Mouse (Mus musculus) lung, embryonic 16.5 days (tissue): Measurements from ENCODE around the gene Pdss2. TPM values are rescaled to one million over a fixed set of nuclear protein-coding genes. Genes with fewer than 3 reads are reported as not detected.

Experiments used
- ATAC-seq: fragments of 200-750 bp; cut with Nextera tagmentation; 2 replicates; pipeline ENCODE4 v1.8.0; 2017; ENCODE audit warnings: low read depth, mild to moderate bottlenecking, moderate library complexity
- H3K27ac ChIP-seq: fragments of 300-500 bp; sonication (generic); 2 replicates; pipeline ENCODE4 v1.5.1; 2014; ENCODE audit warnings: mild to moderate bottlenecking, control low read depth, low read length
- H3K27me3 ChIP-seq: fragments of 300-500 bp; sonication (generic); 2 replicates; pipeline ENCODE4 v1.6.1; 2014; ENCODE audit warnings: low read depth, low read length, mixed read lengths; ENCODE audit not compliant: control insufficient read depth, insufficient read depth
- H3K36me3 ChIP-seq: fragments of 300-500 bp; sonication (generic); 2 replicates; pipeline ENCODE4 v1.6.1; 2014; ENCODE audit warnings: low read length; ENCODE audit not compliant: control insufficient read depth, insufficient read depth
- H3K4me1 ChIP-seq: fragments of 300-500 bp; sonication (generic); replicated peaks from 2 replicates; pipeline ENCODE4 v1.6.1; 2014; ENCODE audit warnings: low read length, mixed read lengths; ENCODE audit not compliant: control insufficient read depth, insufficient read depth
- H3K4me2 ChIP-seq: fragments of 300-500 bp; sonication (generic); 2 replicates; pipeline ENCODE4 v1.6.1; 2014; ENCODE audit warnings: low read depth, low read length, control low read depth
- H3K4me3 ChIP-seq: fragments of 300-500 bp; sonication (generic); 2 replicates; pipeline ENCODE4 v1.5.1; 2014; ENCODE audit warnings: mild to moderate bottlenecking, low read length, control low read depth
- H3K9ac ChIP-seq: fragments of 300-500 bp; sonication (generic); 2 replicates; pipeline ENCODE4 v1.6.1; 2014; ENCODE audit warnings: low read length, control low read depth
- H3K9me3 ChIP-seq: fragments of 300-500 bp; sonication (generic); 2 replicates; pipeline ENCODE4 v1.6.1; 2016; ENCODE audit warnings: low read length; ENCODE audit not compliant: control insufficient read depth
- WGBS: fragments of 180-500 bp; shearing (Covaris S2); extraction: QIAGEN DNeasy Blood & Tissue Kit; methylation state at CpG from one replicate; pipeline ENCODE4 v1.1.7; 2014; 5-methylcytosine and 5-hydroxymethylcytosine counted together
- polyA plus RNA-seq: library from polyadenylated mRNA; unstranded; fragments of >200 nt; fragmentation: Nextera tagmentation; extraction: Ambion mirVana; gene quantifications from 2 replicates; pipeline ENCODE4 v1.2.1, GENCODE M21; 2015

The Pdss2 gene
- polyA plus RNA-seq, 1 experiment from 2014 or later = 10.0 TPM

DNA sequence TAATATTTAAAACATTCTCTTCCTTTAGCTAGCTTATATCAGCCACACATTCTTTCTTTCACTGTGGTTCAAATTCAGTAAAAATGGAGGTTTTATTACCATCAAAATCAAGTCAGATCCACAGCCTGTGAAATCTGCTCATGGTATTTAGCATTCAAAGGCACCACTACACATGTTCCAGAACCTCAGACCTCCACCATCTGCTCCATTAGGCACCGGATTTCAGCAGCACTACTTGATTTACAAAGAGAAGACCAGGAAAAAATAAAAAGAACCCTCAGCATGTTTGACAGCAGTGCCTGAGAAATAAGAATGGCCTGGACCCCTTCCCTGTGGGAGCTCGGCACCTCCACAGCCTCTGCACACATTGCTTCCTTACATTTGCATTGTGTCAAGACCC lies 128.4 kb downstream of the Pdss2 start:
- H3K9me3 ChIP-seq = no peaks in the 10 kb centered on the region
- no peak overlapping the region for H3K4me3 ChIP-seq
- H3K4me1 ChIP-seq = no peaks in the 10 kb centered on the region
- no peak for ATAC-seq
- no peaks in the 10 kb centered on the region for H3K36me3 ChIP-seq
- 72% methylated on average over 2 of the region's 2 CpGs for WGBS
- H3K4me2 ChIP-seq = no peak overlapping the region
- no peak overlapping the region for H3K27ac ChIP-seq
- no peak overlapping the region for H3K9ac ChIP-seq
- no peaks in the 10 kb centered on the region for H3K27me3 ChIP-seq

DNA sequence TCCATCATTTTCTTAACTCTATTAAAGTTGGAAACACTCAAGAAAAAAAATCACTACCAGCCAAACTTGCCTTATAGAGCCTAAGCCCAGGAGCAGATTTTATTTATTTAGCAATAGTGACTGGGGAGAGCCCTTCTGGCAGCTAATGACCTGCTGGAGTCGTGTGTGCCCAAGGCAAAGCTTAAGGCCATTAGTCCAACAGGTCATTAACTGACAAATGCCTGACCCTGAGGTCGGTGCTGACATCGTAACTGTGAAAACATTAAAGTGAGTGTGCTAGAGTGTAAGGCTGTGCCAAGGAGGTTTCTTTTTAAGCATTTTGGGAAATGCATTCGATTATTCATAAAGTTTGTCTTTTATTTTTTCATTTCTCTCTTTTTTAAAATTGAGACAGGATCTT lies 136.6 kb downstream of the Pdss2 start:
- WGBS = 38% methylated on average over 4 of the region's 4 CpGs
- H3K4me2 ChIP-seq = no peak overlapping the region
- no peaks in the 10 kb centered on the region for H3K36me3 ChIP-seq

DNA sequence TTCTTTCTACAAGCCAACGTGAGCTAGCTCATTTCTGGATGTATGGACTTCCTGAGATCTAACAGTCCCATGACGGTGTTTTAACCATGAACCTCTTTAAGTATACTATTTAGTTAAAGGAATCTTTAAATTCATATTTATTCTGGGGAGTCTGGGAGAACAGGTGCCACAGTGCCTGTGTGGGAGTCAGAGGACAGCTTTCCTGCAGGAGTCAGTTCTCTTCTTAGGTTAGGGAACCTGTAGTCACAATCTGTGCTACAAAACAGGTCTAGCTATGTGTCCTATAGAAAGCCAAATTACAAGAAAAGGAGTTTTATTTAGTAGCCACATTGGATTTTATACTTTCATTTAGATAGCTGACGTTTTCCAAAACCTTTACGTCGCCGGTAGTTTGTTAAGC lies 141.7 kb downstream of the Pdss2 start:
- H3K4me3 ChIP-seq = no peak overlapping the region
- no peaks in the 10 kb centered on the region for H3K9me3 ChIP-seq
- H3K27me3 ChIP-seq = no peaks in the 10 kb centered on the region
- no peak for ATAC-seq
- no peak overlapping the region for H3K9ac ChIP-seq
- H3K4me2 ChIP-seq = no peak overlapping the region
- WGBS = 92% methylated on average over 6 of the region's 6 CpGs
- H3K4me1 ChIP-seq = no peaks in the 10 kb centered on the region
- no peak overlapping the region for H3K27ac ChIP-seq
- H3K36me3 ChIP-seq = no peaks in the 10 kb centered on the region

More for the DNA sequence above, 136.6 kb downstream of the Pdss2 start:
- Histone ChIP-seq H3K4me3 (no peak overlapping the region), H3K27ac (no peak overlapping the region), H3K27me3 (no peaks in the 10 kb centered on the region), H3K9ac (no peak overlapping the region), H3K9me3 (no peaks in the 10 kb centered on the region), H3K4me1 (no peaks in the 10 kb centered on the region)
- ATAC-seq = no peak

DNA sequence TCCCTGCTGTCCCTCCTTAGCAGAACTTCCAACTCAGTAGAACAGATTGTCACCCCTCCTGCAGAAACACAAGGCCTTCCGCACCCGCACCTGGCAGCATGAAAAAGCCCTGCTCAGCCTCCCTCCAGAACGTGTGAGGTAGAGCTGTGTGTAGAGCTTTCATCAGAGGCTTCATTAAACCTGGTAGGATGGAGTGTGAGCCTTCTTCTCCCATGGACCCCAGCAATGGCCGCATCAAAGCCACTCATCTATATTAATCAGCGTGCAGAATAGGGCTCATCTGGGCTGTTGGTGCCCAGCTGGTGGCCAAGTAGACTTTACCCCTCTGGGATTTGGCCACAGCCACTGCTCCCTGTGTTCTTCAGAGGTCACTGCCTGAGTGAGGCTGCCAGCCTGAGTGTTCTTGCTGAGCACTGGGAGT lies 142.2 kb downstream of the Pdss2 start:
- no peak for ATAC-seq
- Histone ChIP-seq H3K4me1 (no peaks in the 10 kb centered on the region), H3K4me3 (no peak overlapping the region), H3K9me3 (no peaks in the 10 kb centered on the region), H3K4me2 (no peak overlapping the region), H3K27me3 (no peaks in the 10 kb centered on the region), H3K36me3 (no peaks in the 10 kb centered on the region), H3K27ac (no peak overlapping the region), H3K9ac (no peak overlapping the region)
- 87% methylated on average over 5 of the region's 5 CpGs for WGBS

DNA sequence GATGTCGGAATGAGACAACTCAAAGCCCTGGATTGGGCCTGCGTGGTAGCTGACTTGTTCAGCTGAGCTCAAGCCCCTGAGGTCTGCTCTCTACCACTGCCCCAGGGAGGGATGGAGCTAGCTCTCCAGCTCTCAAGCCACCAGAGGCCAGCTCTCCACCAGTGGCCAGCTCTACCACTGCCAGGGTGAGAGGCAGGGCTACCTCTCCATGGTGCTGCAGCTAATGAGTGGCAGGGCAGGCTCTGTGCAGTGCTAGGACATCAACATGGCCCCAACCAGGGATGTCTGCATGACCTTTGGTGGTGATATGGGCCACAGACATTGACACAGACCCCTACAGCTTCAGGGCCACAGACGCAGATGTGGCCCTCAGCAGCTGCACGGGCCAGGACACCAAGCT lies 144.6 kb downstream of the Pdss2 start:
- no peaks in the 10 kb centered on the region for H3K36me3 ChIP-seq
- H3K9me3 ChIP-seq = no peaks in the 10 kb centered on the region
- H3K4me1 ChIP-seq = no peaks in the 10 kb centered on the region
- no peaks in the 10 kb centered on the region for H3K27me3 ChIP-seq
- H3K4me3 ChIP-seq = no peak overlapping the region
- WGBS = 89% methylated on average over 4 of the region's 4 CpGs
- H3K9ac ChIP-seq = no peak overlapping the region
- no peak overlapping the region for H3K27ac ChIP-seq
- H3K4me2 ChIP-seq = no peak overlapping the region
- no peak for ATAC-seq

DNA sequence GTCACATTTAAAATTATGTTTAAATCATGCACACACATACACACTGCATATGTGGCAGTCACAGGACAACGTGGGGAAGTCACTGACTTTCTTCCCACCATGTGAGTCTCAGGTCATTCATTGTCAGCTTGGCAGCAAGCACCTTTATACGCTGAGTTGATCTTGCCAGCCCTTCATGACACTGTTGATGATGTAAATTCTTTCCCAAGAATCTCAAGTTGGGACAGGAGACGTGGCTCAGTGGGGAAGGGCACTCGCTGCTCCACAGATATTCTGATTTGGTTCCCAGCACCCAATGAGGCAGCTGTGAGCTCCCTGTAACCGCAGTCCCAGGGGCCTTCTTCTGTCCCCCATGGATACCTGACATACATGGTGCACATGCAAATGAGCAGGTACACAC lies 147.3 kb downstream of the Pdss2 start:
- Histone ChIP-seq H3K4me1 (0 out of 2 replicates have a peak, but pooled peaks cover 2% of the 10 kb centered on the region), H3K4me3 (no peak overlapping the region), H3K36me3 (no peaks in the 10 kb centered on the region), H3K27ac (no peak overlapping the region), H3K9ac (no peak overlapping the region), H3K9me3 (no peaks in the 10 kb centered on the region), H3K4me2 (no peak overlapping the region), H3K27me3 (no peaks in the 10 kb centered on the region)
- no peak for ATAC-seq
- WGBS = 88% methylated on average over 5 of the region's 5 CpGs

DNA sequence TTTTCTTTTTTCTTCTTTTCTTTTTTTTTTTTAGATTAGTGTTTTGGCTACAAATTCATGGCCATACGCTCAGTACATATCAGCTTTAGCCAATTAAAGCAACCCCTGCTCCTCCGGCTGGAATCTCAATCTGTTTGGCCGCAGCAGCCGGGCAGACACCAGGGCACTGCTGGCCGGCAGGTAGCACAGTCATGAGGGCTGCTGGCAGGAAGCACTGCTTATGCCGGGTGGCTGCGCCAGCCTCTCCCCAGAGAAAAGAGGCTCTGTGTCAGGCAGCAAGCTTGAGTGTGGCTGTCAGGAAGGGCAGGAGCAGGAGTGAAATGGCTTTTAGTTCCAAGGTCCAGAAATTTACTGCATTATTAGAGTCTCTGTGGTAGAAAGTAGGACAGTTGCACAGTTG lies 151.0 kb downstream of the Pdss2 start:
- 67% methylated on average over 7 of the region's 7 CpGs for WGBS
- H3K4me1 ChIP-seq = 0 out of 2 replicates have a peak, but pooled peaks cover 2% of the 10 kb centered on the region
- no peak overlapping the region for H3K4me3 ChIP-seq
- H3K4me2 ChIP-seq = no peak overlapping the region
- no peak overlapping the region for H3K27ac ChIP-seq
- ATAC-seq = no peak
- H3K27me3 ChIP-seq = no peaks in the 10 kb centered on the region
- no peaks in the 10 kb centered on the region for H3K36me3 ChIP-seq
- no peak overlapping the region for H3K9ac ChIP-seq
- H3K9me3 ChIP-seq = no peaks in the 10 kb centered on the region

DNA sequence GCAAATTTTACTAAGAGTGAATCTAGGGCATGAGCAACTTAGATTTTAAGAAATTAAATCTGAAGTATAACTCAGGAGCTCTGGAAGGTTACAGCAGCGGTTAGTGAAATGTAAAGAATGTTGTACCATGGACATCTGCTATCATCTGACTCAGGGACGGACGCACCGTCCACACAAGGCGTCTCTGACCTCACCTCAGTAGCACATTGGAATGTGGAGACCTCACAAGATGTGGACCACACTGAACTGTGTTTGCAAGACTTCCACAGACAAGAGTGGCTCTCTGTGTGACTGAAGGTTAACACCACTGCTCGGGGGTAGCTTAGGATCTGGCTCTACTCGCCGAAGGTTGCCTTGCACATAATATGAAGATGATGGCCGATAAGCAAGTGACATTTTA lies 151.7 kb downstream of the Pdss2 start:
- WGBS = 76% methylated on average over 9 of the region's 9 CpGs
- 0 out of 2 replicates have a peak, but pooled peaks cover 2% of the 10 kb centered on the region for H3K4me1 ChIP-seq
- H3K36me3 ChIP-seq = no peaks in the 10 kb centered on the region
- no peak overlapping the region for H3K4me2 ChIP-seq
- no peak overlapping the region for H3K9ac ChIP-seq
- no peak overlapping the region for H3K27ac ChIP-seq
- no peaks in the 10 kb centered on the region for H3K9me3 ChIP-seq
- ATAC-seq = no peak
- H3K27me3 ChIP-seq = no peaks in the 10 kb centered on the region
- H3K4me3 ChIP-seq = no peak overlapping the region

DNA sequence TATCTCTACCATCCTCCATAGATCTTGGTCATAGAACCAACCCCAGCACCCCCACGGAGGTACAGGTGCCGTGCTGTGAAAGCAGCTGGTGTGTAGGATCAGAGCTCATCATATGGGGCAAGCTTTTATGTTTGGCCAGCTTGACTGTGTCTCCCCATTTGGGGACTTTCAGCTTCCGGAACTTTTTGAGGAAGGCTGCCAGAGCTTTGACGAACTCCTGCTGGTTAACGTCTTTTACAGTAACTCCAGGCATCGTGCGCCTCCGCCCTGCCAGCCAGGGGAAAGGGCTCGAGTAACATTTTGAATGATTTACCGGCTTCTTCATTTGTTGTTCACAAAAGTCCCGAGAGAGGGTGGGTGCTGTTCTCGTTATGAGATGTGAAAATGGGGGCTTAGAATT lies 152.4 kb downstream of the Pdss2 start:
- H3K27me3 ChIP-seq = no peaks in the 10 kb centered on the region
- H3K4me1 ChIP-seq = 0 out of 2 replicates have a peak, but pooled peaks cover 2% of the 10 kb centered on the region
- ATAC-seq = no peak
- H3K4me2 ChIP-seq = no peak overlapping the region
- H3K4me3 ChIP-seq = no peak overlapping the region
- H3K36me3 ChIP-seq = no peaks in the 10 kb centered on the region
- no peak overlapping the region for H3K9ac ChIP-seq
- 69% methylated on average over 12 of the region's 12 CpGs for WGBS
- no peak overlapping the region for H3K27ac ChIP-seq
- H3K9me3 ChIP-seq = no peaks in the 10 kb centered on the region

DNA sequence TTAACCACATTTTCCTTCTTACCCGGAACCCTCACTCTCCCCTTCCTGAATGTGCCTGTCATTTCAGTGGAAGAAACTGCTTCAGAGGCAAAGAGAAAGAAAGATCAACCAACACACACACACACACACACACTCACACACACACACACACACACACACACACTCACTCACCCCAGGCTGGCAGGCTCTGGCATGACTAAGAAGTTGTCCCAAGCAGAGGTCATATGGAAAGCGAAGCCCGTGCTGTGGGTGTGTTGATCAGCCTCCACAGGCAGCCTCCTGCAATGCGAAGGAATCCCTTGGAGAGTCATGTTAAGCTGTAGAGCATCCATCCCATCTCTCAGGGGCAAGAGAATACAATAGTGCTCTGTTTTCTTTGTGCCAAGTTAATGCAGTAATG lies 154.0 kb downstream of the Pdss2 start:
- Histone ChIP-seq H3K36me3 (no peaks in the 10 kb centered on the region), H3K4me2 (no peak overlapping the region), H3K4me3 (no peak overlapping the region), H3K9ac (no peak overlapping the region), H3K27ac (no peak overlapping the region), H3K9me3 (no peaks in the 10 kb centered on the region), H3K4me1 (0 out of 2 replicates have a peak, but pooled peaks cover 2% of the 10 kb centered on the region), H3K27me3 (no peaks in the 10 kb centered on the region)
- ATAC-seq = no peak
- 75% methylated on average over 4 of the region's 4 CpGs for WGBS
